Mouse (Mus musculus): ENCODE measurements around the gene Elovl7.

DNA sequence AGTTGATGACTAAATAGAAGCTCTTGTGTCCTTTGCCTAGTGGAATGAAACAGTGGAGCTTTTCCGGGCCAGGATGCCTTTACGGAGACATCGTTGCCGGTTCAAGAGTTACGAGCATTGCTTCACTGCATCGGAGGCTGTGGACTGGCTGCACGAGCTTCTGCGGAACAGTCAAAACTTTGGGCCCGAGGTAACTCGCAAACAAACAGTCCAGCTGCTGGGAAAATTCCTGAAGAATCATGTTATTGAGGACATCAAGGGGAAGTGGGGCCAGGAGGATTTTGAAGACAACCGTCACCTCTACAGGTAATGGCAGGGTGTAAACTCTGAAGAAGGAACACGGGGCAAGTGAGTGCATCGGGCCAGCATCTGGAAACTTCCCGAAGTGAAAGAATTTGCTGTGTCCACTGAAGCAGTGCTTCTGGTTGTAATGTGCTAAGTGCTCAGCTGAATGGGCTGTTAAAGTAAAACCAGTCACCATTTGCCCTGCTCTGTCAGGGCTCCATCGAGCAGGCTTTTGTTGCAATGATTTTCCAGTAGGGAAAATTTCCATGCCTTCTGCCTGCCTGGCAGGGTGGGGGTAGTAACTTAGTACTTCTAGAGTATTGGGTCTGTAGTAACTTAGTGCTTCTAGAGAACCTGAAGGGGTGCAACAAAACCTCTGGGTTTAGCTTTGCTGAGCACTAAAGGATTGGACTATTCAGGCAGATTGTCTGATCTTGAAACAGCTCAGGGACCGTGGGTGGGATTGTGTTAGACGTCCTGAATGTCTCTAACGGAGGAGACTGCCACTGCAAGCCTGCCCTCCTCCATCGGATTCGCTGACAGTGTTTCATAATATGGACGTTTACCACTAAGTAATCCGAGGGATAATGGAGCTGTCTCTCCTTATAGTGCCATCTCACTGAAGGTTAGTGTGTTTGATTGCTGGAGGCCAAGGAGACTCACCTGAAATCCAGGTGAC, 109.9 kb downstream of the Elovl7 start:
- TF ChIP-seq GATA1 (IDR thresholded peaks at IDR 0.05; ENCODE audit: borderline replicate concordance, low read length) (no peak), FLI1 (IDR thresholded peaks at IDR 0.05; ENCODE audit: low read length) (no peak)

Data from megakaryocyte, embryonic 14.5 days (primary cell).